Mouse (Mus musculus) olfactory bulb, adult 2 months (tissue): ENCODE results near the gene Cdk8.

Source experiments
- CTCF ChIP-seq: fragments of 200-500 bp; IDR thresholded peaks from 2 replicates; pipeline ENCODE4 v1.5.1; 2012; ENCODE audit warnings: low read depth, mild to moderate bottlenecking, low read length, moderate library complexity; ENCODE audit not compliant: insufficient read depth
- POLR2A ChIP-seq: fragments of 200-500 bp; IDR thresholded peaks from 2 replicates; pipeline ENCODE4 v1.6.1; 2012; ENCODE audit warnings: mild to moderate bottlenecking, low read depth, low read length, moderate library complexity; ENCODE audit not compliant: insufficient read depth

DNA sequence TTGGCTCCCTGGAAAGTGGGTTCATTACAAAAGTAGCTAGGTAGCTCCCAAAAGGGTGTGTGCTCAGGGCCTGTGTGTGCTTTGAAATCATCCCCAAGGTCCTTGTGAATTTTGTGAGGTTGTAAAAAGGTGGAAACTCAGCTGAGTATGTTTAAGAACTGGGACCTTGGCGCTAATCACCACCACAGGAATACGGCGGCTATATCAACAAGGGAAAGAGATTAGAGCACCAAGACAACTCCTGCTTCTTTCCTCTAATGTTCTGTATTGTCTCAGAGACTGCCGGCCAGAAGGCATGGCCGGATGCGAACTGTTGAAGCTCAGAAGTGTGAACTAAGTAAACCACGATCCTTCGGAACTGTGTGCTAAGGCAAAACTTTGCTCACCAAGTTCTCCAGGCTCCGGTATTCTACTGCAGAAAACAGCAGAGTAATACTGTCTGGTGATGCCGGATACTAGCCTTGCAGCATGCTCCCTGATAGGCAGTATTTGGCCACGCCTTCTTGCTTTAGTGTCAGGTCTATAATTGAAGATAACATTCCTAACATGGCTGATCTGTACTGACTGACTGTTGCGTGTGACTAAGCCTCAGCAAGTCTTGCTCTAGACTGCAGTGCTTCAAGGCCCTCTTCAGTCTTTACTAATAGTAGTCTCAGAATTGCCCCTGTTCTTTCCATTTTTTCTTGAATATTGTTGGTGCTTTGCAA is 19.5 kb downstream of the Cdk8 start:
- TF ChIP-seq CTCF (no peak), POLR2A (no peak)
